Comparison of ENCODE assay signal across 8 mouse cellular contexts in genomic region chrX:7680864-7681263, GRCm38 (mm10). TPM values are rescaled to one million over a fixed set of nuclear protein-coding genes. Genes with fewer than 3 reads are reported as not detected.
A peak's percentile ranks its signal among the peaks of the same experiment; 100 is the strongest.
DNase-seq lines count a peak whose midpoint lies in the region; ATAC-seq lines count a peak whose summit lies in the region.

TSS of gene Magix (minus strand) at chrX:7681251.

- no peaks in the 10 kb centered on the region for H3K9me3 ChIP-seq in neural tube, embryonic 11.5 days (ENCODE audit: control insufficient read depth, low read length)
- H3K9me3 ChIP-seq in heart, embryonic 12.5 days (replicated peaks) = no peaks in the 10 kb centered on the region
- no peaks in the 10 kb centered on the region for H3K9me3 ChIP-seq in kidney, embryonic 15.5 days (replicated peaks)
- no peaks in the 10 kb centered on the region for H3K9me3 ChIP-seq in midbrain, embryonic 15.5 days

- peak within 1 kb of the TSS; percentile 15; the same call in 1 of the 2 replicates for H3K4me3 ChIP-seq in neural tube, embryonic 11.5 days (ENCODE audit: low read depth, low read length)
- peak within 1 kb of the TSS; percentile 40 for H3K4me3 ChIP-seq in heart, embryonic 12.5 days
- peak within 1 kb of the TSS; percentile 36 for H3K4me3 ChIP-seq in kidney, embryonic 15.5 days (replicated peaks)
- peak within 1 kb of the TSS; percentile 29; the same call in 1 of the 2 replicates for H3K4me3 ChIP-seq in midbrain, embryonic 15.5 days

- ATAC-seq in neural tube, embryonic 11.5 days (ENCODE audit: insufficient read depth, low FRiP score, low TSS enrichment) = no peak
- ATAC-seq in heart, embryonic 12.5 days (ENCODE audit: insufficient number of reproducible peaks, low FRiP score) = no peak
- ATAC-seq in kidney, embryonic 15.5 days (replicated peaks; ENCODE audit: low FRiP score) = no peak
- ATAC-seq in midbrain, embryonic 15.5 days (replicated peaks) = no peak

- no peak within 1 kb of the TSS for H3K9ac ChIP-seq in neural tube, embryonic 11.5 days (ENCODE audit: low read length)
- H3K9ac ChIP-seq in heart, embryonic 12.5 days = no peak within 1 kb of the TSS; the same call in 1 of the 2 replicates
- no peak within 1 kb of the TSS for H3K9ac ChIP-seq in kidney, embryonic 15.5 days
- H3K9ac ChIP-seq in midbrain, embryonic 15.5 days = no peak within 1 kb of the TSS

- no peak for DNase-seq in neural tube, embryonic 11.5 days (ENCODE audit: low spot score)
- DNase-seq in neural tube, embryonic 10.5 days (ENCODE audit: extremely low spot score, low spot score) = no peak
- no peak for DNase-seq in adrenal gland, postnatal 14 days
- DNase-seq in left cerebral cortex, postnatal 10 days (ENCODE audit: extremely low spot score in 1 of 2, low spot score in 2 of 2) = no peak
- DNase-seq in thymus, postnatal 4 days = no peak

- H3K27me3 ChIP-seq in neural tube, embryonic 11.5 days (ENCODE audit: control insufficient read depth, insufficient read depth, low read length) = no peaks in the 10 kb centered on the region
- H3K27me3 ChIP-seq in heart, embryonic 12.5 days (replicated peaks) = no peaks in the 10 kb centered on the region
- H3K27me3 ChIP-seq in kidney, embryonic 15.5 days = no peaks in the 10 kb centered on the region
- H3K27me3 ChIP-seq in midbrain, embryonic 15.5 days (replicated peaks) = no peaks in the 10 kb centered on the region

- peak within 1 kb of the TSS; percentile 36 for H3K4me2 ChIP-seq in neural tube, embryonic 11.5 days (ENCODE audit: low read depth)
- H3K4me2 ChIP-seq in heart, embryonic 12.5 days = peak within 1 kb of the TSS; percentile 68
- peak within 1 kb of the TSS; percentile 59 for H3K4me2 ChIP-seq in kidney, embryonic 15.5 days
- H3K4me2 ChIP-seq in midbrain, embryonic 15.5 days = peak within 1 kb of the TSS; percentile 50

- WGBS in neural tube, embryonic 11.5 days = 78% methylated on average over 14 of the region's 14 CpGs
- WGBS in heart, embryonic 12.5 days = 60% methylated on average over 14 of the region's 14 CpGs
- WGBS in kidney, embryonic 15.5 days = 74% methylated on average over 14 of the region's 14 CpGs
- WGBS in midbrain, embryonic 15.5 days = 72% methylated on average over 14 of the region's 14 CpGs

- H3K36me3 ChIP-seq in neural tube, embryonic 11.5 days (ENCODE audit: control insufficient read depth, insufficient read depth, low read length) = no peaks in the 10 kb centered on the region
- H3K36me3 ChIP-seq in heart, embryonic 12.5 days = no peaks in the 10 kb centered on the region
- H3K36me3 ChIP-seq in kidney, embryonic 15.5 days = no peaks in the 10 kb centered on the region
- no peaks in the 10 kb centered on the region for H3K36me3 ChIP-seq in midbrain, embryonic 15.5 days (replicated peaks)

- H3K27ac ChIP-seq in neural tube, embryonic 11.5 days (ENCODE audit: low read depth, low read length) = no peak within 1 kb of the TSS
- H3K27ac ChIP-seq in heart, embryonic 12.5 days (ENCODE audit: poor library complexity, severe bottlenecking) = no peak within 1 kb of the TSS
- no peak within 1 kb of the TSS for H3K27ac ChIP-seq in kidney, embryonic 15.5 days
- H3K27ac ChIP-seq in midbrain, embryonic 15.5 days = no peak within 1 kb of the TSS

- intact Hi-C loops in left cerebral cortex, postnatal 10 days (cut with DNase I) = loop anchor here (10.0 kb wide), 1 partner anchor 206 kb away; no protein-coding TSS in a partner anchor

- no peaks in the 10 kb centered on the region for H3K4me1 ChIP-seq in neural tube, embryonic 11.5 days (ENCODE audit: control insufficient read depth, insufficient read depth, low read length)
- no peaks in the 10 kb centered on the region for H3K4me1 ChIP-seq in heart, embryonic 12.5 days (replicated peaks)
- H3K4me1 ChIP-seq in kidney, embryonic 15.5 days = no peaks in the 10 kb centered on the region
- H3K4me1 ChIP-seq in midbrain, embryonic 15.5 days = no peaks in the 10 kb centered on the region

RNA-seq across cellular contexts. Expression of gene Magix, which starts in this region (rescaled TPM):
- polyA plus RNA-seq in neural tube, embryonic 11.5 days (2014; fragmentation: Nextera tagmentation; extraction: Ambion mirVana) = not detected in 2 replicates
- 0.18 TPM in 2 replicates for polyA plus RNA-seq in heart, embryonic 12.5 days (2016; fragmentation: Nextera tagmentation; extraction: Ambion mirVana)
- polyA plus RNA-seq in kidney, embryonic 15.5 days (2015; fragmentation: Nextera tagmentation; extraction: Ambion mirVana) = 0.58 and 0.68 TPM in 2 replicates
- polyA plus RNA-seq in midbrain, embryonic 15.5 days (2015; fragmentation: Nextera tagmentation; extraction: Ambion mirVana) = 0.09 TPM in 1 of 2 replicates, not detected in the other
- total RNA-seq in adrenal gland, postnatal 14 days (2021) = 4.2 and 5.1 TPM in 2 replicates
- under 1 TPM; 0.12 to 0.34 TPM for total RNA-seq in left cerebral cortex, postnatal 10 days (2021)
